ENCODE assay signal across 15 mouse cellular contexts in the genomic region with DNA sequence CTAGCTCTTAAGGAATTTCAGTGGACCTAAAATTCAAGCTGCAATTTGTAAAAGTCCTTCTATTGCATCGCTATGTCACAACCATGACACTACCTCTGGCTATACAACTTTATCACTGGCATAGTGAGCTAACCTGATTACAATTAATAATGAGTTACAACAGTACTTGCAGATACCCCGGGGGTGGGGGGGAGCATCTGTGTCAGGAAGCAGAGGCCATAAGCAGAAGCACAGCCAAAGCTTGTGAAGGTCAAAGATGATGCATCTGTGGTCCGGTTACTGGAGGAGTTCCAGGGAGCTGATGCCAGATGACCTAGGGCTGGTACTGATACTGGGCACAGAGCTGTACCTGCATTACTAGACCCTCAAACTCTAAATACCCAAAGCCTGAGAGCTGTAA.
DNase-seq lines count a peak whose midpoint lies in the region.
"Had no signal": no experiment of that assay in that cellular context is flagged by ENCODE, and none has a peak within 500 bp of the region (broad histone marks: within the 10 kb centered on the region; RNA-seq: fewer than 3 reads in every experiment).

No protein-coding gene starts in this region.

- intact Hi-C loops in heart, postnatal 10 days (cut with DNase I): no loop called here

- peak; percentile 55 for DNase-seq in adrenal gland, adult 2 months
- no peak for DNase-seq in adrenal gland, postnatal 4 days (ENCODE audit: low spot score in 2 of 2)
- peak; percentile 56 for DNase-seq in Muller cell, postnatal 12 days (ENCODE audit: inconsistent ontology term)
- DNase-seq in adrenal gland, postnatal 36 days: peak; percentile 18 to 56
- peak; percentile 12 for DNase-seq in cerebellum, adult 9-11 months
- DNase-seq in heart, postnatal 10 days: no peak
- no peak for DNase-seq in right cerebral cortex, postnatal 14 days
- DNase-seq in adipocyte (ENCODE audit: low spot score): no peak
- DNase-seq: heart, postnatal 14 days; kidney, adult 11 months; kidney, postnatal 4 days; lung, postnatal 4 days; midbrain, embryonic 14.5 days; right cerebral cortex, postnatal 25 days; thymus, postnatal 14 days had no signal

Comparison
In these comparisons a context has a peak if more than half of its experiments do, and no peak if none do; other contexts are left out.
1. DNase-seq: peak in adrenal gland, adult 2 months (single experiment), Muller cell, postnatal 12 days (single experiment), adrenal gland, postnatal 36 days (2 of 2) and cerebellum, adult 9-11 months (single experiment); none in adrenal gland, postnatal 4 days (0 of 2), heart, postnatal 10 days (0 of 2), right cerebral cortex, postnatal 14 days (single experiment) and adipocyte (single experiment).